Mouse (Mus musculus) liver, adult 2 months (tissue): ENCODE measurements around the gene Arhgap32.

Experiments
- CTCF ChIP-seq: fragments of 200-500 bp; IDR thresholded peaks from 2 replicates; pipeline ENCODE4 v1.5.1; 2011; ENCODE audit warnings: low read depth, low read length, control low read depth
- POLR2A ChIP-seq: fragments of 200-500 bp; IDR thresholded peaks from 2 replicates; pipeline ENCODE4 v1.6.1; 2011; ENCODE audit warnings: low read length, control low read depth; ENCODE audit not compliant: insufficient read depth; ENCODE audit errors: extremely low read depth

DNA sequence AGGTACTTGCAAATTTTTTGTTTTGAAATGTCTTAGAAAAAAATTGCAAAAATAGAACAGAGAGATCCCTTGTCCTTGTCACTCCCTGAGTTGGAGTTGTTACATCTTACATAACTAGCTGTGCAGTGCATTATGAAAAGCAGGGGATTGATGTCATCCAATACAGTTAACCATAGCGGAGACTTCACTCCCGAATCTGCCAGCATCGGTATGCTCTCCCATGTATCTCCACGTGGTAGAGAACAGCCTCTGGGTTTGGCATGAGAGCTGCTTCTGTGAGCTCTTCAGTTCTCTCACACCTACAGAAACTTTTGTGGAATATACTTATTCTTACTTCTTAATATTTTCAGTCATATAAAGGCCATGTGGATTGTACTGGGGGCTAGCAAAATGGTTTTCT is 106.2 kb downstream of the Arhgap32 start:
- no peak for TF ChIP-seq CTCF
- TF ChIP-seq POLR2A = no peak
